Mouse (Mus musculus) lung, postnatal 25 days (tissue): ENCODE measurements around the gene Ppfibp1.

ENCODE experiments used
- DNase-seq: peaks from one replicate; pipeline ENCODE4 v3.0.0; 2022; ENCODE audit warnings: low spot score

Gene Ppfibp1

DNA sequence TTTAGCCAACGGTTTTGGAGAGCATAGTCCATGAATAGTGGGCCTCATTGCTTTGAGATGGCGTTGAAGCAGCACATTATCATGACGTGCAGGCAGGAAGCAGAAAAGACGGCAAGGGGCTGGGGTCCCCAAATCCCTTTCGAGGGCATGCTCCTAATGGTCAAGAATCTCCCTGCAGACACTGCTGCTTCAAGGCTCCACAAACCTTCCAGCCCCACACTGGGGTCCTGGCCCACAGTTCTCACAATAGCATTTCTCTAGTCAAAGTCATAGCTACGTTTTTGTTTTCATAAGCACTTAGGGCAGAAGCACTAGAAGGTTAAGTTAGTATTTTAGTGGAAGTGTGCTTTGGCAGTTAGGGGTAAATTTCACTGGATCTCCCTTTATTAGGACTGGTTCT is 107.6 kb downstream of the Ppfibp1 start:
- no peak for DNase-seq

DNA sequence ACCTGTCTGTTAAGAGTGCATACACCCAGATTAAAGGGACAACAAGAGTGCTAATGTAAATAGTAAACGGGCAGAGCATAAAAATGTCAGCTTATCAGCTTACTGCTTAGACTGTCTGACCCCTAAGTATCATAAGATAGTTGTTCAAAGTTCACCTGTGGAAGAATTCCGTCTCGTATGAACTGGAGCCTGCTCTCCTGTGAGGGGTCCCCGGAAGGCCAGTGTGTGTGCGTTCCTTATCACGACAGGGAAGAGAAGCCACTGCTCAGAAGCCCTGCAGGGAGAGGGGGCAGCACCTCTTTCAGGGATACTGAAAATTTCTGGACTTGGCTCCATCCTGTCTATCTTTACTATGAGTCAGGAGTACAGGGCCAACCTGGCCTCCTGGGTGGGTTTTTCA is 108.7 kb downstream of the Ppfibp1 start:
- DNase-seq = no peak

DNA sequence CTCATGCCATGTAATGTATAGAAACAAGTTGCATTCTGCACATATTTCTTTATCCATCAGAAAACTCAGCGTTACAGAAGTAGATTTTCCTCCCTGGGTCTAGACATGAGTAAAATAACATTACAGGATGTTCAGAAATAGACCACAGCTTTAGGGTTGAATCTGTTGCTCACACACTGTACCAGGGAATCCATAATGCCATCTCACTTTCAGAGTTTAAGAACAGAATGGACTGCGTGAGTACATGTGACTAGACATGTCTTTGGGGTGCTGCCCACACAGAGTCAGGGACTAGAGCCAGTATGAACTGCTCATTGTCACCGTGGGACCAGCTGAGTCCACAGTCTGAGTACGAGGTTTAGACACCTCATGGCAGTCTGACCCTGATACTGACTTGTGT is 110.4 kb downstream of the Ppfibp1 start:
- DNase-seq = no peak

DNA sequence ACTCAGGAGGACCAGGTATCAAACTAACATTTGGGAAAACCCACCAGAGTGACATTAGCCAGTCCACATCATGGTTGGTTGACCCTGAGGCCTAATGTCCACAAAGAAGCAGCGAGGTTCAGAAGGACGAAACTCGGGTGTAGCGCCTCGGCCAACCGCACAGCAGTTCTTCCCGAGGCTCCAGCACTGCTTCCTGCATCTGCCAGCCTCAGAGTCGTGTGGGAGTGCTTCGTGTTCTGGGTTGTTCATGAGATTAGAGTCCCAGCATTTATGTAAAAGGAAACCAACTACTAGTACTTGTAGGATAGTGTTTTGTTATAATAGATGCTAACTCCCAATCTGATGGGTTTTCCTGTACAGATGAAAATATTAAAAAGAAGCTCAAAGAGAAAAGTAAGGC is 111.0 kb downstream of the Ppfibp1 start:
- DNase-seq = no peak

DNA sequence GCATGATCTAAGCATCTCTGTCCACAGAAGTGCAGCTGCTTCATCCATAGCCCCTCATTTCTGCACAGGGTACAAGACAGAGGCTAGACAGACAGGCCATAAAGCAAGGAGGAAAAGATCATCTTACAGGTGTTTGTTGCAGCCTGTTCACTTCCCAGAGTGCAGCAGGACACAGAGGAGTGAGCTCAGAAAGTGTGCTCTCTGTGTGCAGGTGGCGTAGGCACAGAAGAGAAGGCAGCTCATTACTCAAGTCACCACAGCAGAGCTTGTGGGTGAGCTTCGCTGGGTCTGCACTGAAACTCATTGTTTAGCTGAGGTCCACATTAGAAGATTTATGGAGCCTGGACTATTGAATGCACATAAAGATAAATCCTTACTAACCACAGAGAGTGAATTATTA is 111.5 kb downstream of the Ppfibp1 start:
- no peak for DNase-seq

DNA sequence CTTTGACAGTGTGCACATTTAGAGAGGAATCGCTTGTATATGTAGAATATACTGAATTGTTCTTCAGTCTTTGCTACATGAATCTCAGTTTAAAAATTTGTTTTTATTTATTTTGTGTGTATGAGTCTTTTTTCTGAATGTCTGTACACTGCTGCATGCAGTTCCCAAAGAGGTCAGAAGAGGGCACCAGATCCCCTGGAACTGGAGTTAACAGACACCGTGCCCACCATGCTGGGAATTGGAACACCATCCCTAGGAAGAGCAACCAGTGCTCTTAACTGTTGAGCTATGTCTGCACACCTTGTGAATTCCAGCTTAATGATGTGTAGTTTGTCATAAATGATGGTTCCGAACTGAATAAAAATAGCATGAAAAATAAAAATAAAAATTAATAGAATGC is 119.9 kb downstream of the Ppfibp1 start:
- no peak for DNase-seq

DNA sequence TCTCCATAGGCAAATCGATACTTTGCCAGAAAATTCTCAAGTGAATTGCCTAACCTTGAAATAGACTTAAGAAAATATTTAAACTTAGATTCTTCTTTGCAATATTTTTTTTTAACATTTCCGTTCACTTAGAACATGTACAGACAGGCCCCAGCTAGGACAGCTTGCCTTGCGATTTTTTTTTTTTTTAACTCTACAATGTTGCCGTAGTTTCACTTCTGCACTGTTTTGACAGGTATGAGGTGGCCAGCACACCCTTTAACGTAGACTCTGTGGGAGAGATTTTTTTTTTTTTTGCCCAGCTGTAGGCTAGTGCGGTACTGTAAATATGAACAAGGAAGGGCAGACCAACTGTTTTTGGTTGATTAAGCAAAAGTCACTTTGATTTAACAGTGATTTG is 122.1 kb downstream of the Ppfibp1 start:
- DNase-seq = no peak

DNA sequence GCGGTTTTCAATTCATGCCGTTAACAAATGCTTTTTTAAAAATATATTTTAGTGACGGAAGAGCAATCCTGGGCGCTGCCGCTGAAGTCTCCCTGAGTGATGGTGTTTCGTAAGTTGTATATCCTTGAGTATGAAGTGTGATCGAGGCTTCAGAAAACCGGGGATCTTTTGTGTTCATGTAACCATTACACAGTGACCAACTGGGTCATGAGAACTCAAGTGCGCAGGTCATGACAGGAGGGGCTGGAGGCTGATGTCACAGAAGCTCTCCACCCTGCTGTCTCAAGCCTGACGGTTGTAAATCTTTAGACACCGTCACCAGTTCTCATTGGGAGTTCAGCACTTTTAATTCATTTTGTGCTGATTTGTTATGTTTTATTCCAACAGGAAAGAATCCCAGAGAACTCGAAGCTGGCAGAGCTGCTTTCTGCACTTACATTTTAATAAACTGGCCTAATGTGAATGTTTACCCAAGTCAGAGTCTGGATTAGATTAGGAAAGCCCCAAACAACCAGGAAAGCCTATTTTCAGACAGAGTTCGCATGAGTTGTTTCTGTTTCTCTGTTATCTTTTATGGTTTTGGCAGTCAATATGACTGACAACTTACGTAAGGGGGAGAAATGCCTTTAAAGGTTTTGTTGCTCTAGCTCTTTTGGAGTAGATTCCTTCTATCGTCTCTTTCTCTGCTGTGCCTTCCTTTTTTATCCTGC is 122.7 kb downstream of the Ppfibp1 start:
- no peak for DNase-seq

DNA sequence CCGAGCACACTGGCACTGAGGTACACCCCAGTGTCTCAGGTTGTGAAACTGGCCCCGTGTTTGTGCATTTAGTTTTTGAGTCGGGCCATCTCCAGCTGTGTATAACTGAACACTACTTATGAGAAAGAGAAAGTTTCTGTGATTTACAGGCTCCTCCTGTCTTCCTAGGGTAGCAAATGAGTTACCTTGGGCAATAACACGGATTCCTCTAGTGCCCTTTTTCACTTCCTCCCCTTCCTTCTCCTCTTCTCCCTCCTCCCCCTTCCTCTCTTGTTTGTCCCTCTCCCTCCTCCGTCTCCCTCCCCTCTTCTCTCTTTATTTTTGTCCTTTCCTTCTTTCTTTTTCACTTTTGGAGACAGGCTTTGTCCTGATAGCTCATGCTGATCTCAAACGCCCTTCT is 123.3 kb downstream of the Ppfibp1 start:
- no peak for DNase-seq

DNA sequence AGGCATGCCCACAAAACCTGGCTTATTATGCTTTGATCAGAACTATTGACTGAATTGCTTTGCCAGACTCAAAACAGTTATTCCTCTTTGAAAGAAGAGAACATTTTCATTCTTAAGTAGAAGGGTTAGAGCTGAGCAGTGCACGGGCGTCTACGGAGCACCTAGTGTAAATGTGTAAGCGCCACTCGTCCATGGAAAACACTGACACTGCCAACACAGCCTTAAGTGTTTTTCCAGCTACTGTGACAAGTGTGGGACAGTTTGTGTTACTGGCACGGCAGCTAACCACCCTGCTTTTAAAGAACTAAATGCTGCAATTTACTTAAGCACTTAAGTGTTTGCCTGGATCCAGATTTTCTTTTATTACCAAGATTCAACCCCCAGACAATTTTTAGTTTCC is 123.7 kb downstream of the Ppfibp1 start:
- peak; percentile 48 for DNase-seq

DNA sequence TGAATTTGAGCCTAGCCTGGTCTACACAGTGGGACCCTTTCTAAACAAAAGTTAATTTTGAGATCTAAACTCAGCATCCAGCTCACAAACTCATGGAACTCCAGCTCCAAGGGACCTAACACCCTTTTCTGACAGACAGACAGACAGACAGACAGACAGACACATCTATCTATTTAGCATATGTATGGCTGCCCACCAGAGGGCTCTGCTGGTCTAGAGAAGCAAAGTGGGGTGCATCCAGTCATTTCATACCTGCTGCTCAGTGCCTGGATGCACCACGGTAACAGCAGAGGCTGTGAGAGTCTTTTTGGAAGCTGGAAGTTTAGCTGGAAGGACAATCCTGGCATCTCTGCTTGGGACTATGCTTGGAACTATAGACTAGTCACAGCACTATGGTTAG is 125.3 kb downstream of the Ppfibp1 start:
- DNase-seq = no peak

DNA sequence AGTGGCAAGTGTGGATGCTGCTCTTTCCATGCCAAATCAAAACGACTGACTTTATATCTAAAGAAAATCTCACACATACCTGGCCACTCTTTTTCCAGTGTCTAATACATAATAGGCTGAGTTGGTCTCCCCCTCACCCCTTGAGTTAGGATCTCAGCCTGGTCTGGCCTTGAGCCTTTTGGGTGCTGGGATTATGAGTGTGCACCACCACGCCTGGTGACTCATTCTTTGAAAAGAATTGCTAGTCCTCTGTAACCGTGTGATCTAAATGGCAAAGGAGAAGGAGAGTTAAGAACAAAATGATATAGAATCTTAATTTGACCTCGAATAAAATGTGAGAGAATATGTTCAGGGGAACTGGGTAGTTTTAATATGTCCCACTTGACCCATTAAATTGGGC is 129.6 kb downstream of the Ppfibp1 start:
- no peak for DNase-seq

DNA sequence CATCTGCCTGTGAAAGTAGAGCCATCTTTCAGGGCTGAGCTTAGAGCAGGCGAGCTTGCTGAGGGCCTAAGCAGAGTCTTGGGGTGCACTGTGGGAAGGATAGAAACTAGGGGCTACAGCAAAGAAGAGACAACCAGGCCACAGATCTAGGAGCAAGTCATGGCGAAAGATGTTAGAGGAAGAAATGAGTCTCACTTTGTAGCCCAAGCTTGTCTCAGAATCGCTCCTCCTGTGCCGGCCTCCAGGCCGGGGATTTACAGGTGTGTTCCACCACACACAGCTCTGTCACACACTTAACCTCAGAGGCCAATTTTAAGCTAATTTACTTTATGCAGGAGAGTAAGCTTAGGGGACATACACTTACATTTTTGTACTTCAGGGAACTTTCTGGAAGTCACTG is 130.1 kb downstream of the Ppfibp1 start:
- DNase-seq = no peak

DNA sequence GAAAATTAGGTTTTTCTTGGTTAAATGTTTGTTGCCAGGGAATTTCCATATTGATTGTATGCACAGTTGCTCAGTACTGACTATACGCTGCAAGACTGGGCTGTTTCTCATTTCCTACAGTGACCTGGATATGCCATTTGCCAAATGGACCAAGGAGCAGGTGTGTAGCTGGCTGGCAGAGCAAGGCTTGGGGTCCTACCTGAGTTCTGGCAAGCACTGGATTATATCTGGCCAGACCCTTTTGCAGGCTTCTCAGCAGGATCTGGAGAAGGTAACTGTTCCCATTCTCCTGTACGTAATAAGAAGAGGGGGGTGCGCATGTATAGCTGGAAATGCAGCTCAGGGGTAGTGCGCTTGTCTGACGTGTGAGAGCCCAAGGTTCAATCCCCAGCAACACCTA is 132.9 kb downstream of the Ppfibp1 start:
- no peak for DNase-seq

DNA sequence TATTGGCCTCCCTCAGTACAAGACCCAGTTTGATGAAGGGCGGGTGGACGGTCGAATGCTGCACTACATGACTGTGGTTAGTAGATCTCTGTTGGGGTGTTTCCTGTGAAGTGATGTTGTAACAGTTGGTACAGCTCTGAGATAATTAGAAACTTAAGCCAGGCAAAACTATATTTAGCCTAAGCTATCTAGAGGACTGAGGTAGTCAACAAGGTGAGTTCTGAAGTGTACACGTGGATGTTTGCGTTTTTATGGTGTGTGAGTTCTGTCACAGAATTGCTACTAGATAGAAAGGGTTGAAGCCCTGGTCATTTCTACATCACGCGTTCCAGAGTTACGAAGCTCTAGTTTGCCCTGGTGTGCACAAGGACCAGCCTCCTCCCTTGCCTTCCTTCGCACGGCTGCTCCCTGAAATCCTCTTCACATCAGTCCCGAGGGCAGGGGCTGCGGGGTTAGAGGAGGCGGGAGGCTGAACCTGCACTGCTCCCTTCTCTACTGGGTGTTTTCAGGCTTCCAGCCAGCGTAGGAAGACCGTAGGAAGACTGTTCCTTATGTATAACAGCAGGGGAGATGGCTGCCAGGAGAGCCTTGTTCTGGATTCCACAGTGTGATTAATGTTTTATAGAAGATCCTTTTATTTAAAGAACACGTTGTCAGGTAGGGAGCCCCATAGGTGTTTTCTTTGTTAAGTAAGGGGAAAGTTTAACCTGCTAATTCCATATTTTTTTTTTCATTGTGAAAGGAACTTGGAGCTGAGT is 134.3 kb downstream of the Ppfibp1 start:
- DNase-seq = no peak

DNA sequence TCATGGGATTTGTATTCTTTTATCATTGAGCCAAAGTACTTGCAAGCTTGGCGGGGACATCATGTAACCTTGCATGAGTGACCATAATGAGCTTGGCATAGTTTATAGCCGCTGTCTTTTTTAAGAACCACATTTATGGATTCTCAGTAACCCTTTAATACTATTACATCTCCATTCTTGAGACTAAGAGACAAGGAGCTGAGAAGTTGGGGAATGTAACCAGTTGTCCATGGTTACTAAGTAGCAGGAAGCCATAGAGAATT is 134.8 kb downstream of the Ppfibp1 start:
- no peak for DNase-seq

DNA sequence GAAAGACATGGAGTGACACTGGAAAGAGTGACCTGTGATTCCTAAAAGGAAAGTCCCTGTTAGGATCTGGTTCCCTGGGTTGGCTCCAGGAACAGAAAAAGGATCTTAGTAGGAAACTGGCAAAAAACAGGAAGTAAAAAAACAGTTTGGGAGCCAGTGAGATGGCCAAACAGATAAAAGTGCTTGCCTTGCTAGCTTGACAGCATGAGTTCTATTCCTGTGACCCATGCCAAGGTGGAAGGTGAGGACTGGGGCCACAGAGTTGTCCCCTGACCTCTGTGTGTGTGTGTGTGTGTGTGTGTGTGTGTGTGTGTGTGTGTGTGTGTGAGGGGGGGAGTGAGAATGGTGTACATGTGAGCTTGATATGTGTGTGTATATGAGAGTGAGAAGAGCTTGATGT is 135.3 kb downstream of the Ppfibp1 start:
- DNase-seq = no peak

DNA sequence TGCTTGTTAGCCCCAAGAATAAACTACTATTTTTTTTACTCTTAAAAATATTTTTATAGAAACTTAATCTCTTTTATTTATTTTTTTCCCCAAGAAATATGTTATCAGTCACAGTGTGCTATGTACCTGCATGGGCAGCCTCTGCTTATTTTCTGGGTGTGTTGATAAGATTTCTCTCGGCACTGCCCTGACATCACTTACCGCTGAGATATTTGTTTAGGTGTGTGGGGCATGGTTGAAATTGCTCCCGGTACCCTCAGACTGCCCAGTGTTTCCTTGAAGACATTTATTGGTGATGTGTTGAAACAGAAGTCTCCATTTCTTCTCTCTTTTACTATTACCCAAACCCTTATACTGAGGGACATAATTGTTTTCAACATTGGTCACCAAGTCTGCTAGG is 136.5 kb downstream of the Ppfibp1 start:
- DNase-seq = no peak

DNA sequence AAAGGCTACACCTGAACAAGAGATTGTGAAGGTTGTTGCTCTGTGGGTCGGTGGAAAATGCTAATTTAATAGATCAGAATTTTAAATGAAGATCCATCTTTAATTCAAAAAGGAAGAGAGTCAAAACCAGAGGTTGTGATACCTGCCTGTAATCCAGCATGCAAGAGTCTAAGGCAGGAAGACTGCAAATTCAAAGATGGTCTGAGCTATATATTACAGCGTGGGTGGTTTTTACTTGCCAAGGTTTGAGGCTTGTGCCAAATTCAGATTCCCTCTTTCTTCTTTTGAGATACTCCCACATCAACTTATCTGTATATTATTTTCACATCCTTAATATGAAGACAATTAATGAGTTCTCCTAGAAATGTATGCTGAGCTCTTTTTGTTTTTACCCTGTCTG is 140.1 kb downstream of the Ppfibp1 start:
- DNase-seq = no peak

DNA sequence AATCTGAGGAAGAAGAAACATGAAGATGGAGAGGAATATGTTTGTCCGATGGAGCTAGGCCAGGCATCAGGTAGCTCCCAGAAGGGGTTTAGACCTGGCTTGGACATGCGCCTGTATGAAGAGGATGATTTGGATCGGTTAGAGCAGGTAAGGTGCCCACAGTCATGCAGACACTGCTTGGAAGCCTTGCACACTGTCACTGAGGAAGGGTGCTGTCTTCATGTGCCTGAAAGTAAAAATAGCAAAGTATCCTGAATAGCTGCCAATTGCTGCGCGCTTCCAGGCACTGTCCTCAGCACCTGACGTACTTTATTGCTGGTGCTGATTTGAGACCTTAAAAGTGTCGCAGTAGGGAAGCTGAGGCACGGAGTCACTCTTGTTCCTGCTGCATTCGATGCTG is 141.3 kb downstream of the Ppfibp1 start:
- no peak for DNase-seq

DNA sequence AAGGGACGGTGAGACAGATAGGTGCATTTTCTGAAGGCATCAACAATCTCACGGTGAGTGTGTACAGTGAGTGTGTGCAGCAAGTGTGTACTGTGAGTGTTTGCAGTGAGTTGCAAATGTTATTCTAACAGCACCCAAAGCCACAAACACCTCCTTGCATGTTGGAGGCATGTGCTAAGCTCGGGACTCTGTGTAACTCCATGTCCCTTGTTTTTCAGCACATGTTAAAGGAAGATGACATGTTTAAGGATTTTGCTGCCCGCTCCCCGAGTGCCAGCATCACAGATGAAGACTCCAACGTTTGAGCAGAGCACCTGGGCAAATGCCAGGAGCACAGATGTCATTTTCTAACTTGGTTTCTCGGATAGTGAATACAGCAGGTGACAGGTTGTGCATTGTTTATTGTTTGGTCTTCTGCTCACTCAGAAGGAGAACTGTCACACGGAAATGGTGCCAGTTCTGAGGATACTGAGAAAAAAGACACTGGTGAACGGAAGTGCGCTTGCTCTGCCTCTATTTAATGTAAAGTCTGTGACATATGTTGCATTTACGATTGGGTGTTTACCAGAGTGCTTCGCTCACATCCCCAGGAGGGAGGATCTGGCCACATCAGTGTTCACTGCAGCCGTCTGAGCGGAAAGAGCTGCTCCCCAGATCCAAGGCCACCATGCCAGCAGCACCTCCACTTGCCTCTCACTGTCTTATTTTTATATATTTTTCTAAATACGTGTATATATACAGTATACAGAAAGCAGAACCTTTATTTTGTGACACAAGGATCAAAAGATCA is 142.0 kb downstream of the Ppfibp1 start:
- no peak for DNase-seq

DNA sequence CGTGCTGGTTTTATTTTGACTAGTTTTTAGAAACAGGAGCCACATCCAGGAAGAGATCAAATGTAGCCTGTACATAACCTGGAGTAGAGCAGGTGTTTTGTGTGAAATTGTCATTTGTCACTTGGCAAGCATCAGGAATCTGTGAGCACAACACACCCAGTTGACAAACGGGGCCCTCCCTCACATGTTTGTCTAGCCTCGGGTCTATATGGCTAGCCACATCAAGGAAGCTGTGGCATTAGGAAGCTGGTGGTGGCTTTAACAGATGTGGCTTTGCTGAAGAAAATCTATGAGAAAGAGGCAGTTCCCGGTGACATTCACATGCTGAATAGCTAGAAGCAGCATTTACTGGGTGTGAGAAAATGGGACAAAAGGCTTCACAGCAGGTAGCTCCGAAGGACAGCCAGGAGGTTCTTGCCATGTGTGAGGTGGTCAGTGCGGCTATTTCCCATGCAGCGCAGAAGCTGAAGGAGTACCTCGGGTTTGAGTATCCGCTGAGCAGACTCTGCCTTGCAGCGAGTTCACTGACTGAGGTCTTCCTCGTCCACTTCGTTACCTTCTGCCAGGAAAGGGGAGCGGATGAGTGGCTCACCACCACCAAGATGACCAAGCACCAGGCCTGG is 144.1 kb downstream of the Ppfibp1 start, which contains the start of gene Rep15:
Rep15 (plus strand) TSS at position 282 of the 623 bp plus-strand sequence.
- DNase-seq = no peak
